In genomic region chr16:57166611-57167513, GRCm38 (mm10) we compare ENCODE assay signal across 8 mouse cellular contexts. TPM values are rescaled to one million over a fixed set of nuclear protein-coding genes. Genes with fewer than 3 reads are reported as not detected.
A peak's percentile ranks its signal among the peaks of the same experiment; 100 is the strongest.
DNase-seq lines count a peak whose midpoint lies in the region; ATAC-seq lines count a peak whose summit lies in the region.

Nit2 (minus strand) TSS chr16:57167341.

- H3K9me3 ChIP-seq in heart, embryonic 13.5 days, result no peaks in the 10 kb centered on the region
- H3K9me3 ChIP-seq in liver, embryonic 12.5 days (replicated peaks), result no peaks in the 10 kb centered on the region
- no peaks in the 10 kb centered on the region for H3K9me3 ChIP-seq in stomach, embryonic 15.5 days

- peak; percentile 98 for ATAC-seq in erythroid progenitor cell, adult 5-6 weeks (replicated peaks; ENCODE audit: low FRiP score, poor library complexity, severe bottlenecking)
- ATAC-seq in heart, embryonic 13.5 days (ENCODE audit: extremely low read depth, insufficient number of reproducible peaks, low FRiP score, low TSS enrichment), result peak; percentile 97
- ATAC-seq in liver, embryonic 12.5 days, result peak; percentile 95
- peak; percentile 96 for ATAC-seq in stomach, embryonic 15.5 days (ENCODE audit: insufficient read depth, low FRiP score, low read depth)

- under 1% methylated on average over 58 of the region's 58 CpGs for WGBS in heart, embryonic 13.5 days
- WGBS in liver, embryonic 12.5 days (ENCODE audit: insufficient replicate concordance), result under 1% methylated on average over 58 of the region's 58 CpGs
- WGBS in stomach, embryonic 15.5 days, result under 1% methylated on average over 58 of the region's 58 CpGs

- peaks cover 57% of the 10 kb centered on the region for H3K36me3 ChIP-seq in heart, embryonic 13.5 days
- peaks cover 36% of the 10 kb centered on the region for H3K36me3 ChIP-seq in liver, embryonic 12.5 days
- H3K36me3 ChIP-seq in stomach, embryonic 15.5 days, result 0 out of 2 replicates have a peak, but pooled peaks cover 2% of the 10 kb centered on the region

- H3K4me1 ChIP-seq in heart, embryonic 13.5 days, result peaks cover 18% of the 10 kb centered on the region
- peaks cover 18% of the 10 kb centered on the region for H3K4me1 ChIP-seq in liver, embryonic 12.5 days
- H3K4me1 ChIP-seq in stomach, embryonic 15.5 days, result peaks cover 2% of the 10 kb centered on the region; the same call in 1 of the 2 replicates

- H3K27ac ChIP-seq in heart, embryonic 13.5 days (replicated peaks), result peak within 1 kb of the TSS; percentile 93
- peak within 1 kb of the TSS; percentile 86 for H3K27ac ChIP-seq in liver, embryonic 12.5 days
- peak within 1 kb of the TSS; percentile 95 for H3K27ac ChIP-seq in stomach, embryonic 15.5 days

- peak within 1 kb of the TSS; percentile 91 for H3K4me3 ChIP-seq in heart, embryonic 13.5 days
- peak within 1 kb of the TSS; percentile 83 for H3K4me3 ChIP-seq in liver, embryonic 12.5 days
- H3K4me3 ChIP-seq in stomach, embryonic 15.5 days (replicated peaks), result peak within 1 kb of the TSS; percentile 95

- peak; percentile 92 for DNase-seq in CD4-positive helper T cell, adult 2 months (ENCODE audit: low read depth, low spot score)
- DNase-seq in brain, embryonic 18.5 days (ENCODE audit: low read depth, low spot score), result peak; percentile 63
- DNase-seq in kidney, postnatal 10 days, result peak; percentile 97
- DNase-seq in natural killer cell, adult 2 months (ENCODE audit: low spot score in 2 of 2), result peak; percentile 89 to 93

- peak within 1 kb of the TSS; percentile 86 for H3K4me2 ChIP-seq in heart, embryonic 13.5 days
- H3K4me2 ChIP-seq in liver, embryonic 12.5 days, result peak within 1 kb of the TSS; percentile 96
- H3K4me2 ChIP-seq in stomach, embryonic 15.5 days, result peak within 1 kb of the TSS; percentile 71

- peak within 1 kb of the TSS; percentile 93 for H3K9ac ChIP-seq in heart, embryonic 13.5 days
- peak within 1 kb of the TSS; percentile 86 for H3K9ac ChIP-seq in liver, embryonic 12.5 days
- peak within 1 kb of the TSS; percentile 88 for H3K9ac ChIP-seq in stomach, embryonic 15.5 days

- H3K27me3 ChIP-seq in heart, embryonic 13.5 days (replicated peaks), result no peaks in the 10 kb centered on the region
- H3K27me3 ChIP-seq in liver, embryonic 12.5 days (replicated peaks), result no peaks in the 10 kb centered on the region
- H3K27me3 ChIP-seq in stomach, embryonic 15.5 days (replicated peaks), result no peaks in the 10 kb centered on the region

RNA-seq across cellular contexts. Expression of gene Nit2, which starts in this region (rescaled TPM):
- 10.8 and 14.7 TPM in 2 replicates for total RNA-seq in erythroid progenitor cell, adult 5-6 weeks (2015; ENCODE audit: low replicate concordance)
- 0.39 TPM in 1 of 2 replicates, not detected in the other for total RNA-seq in erythroid progenitor cell, adult 5-6 weeks (2017; ENCODE audit: low replicate concordance)
- 44.4 and 51.6 TPM in 2 replicates for polyA plus RNA-seq in heart, embryonic 13.5 days (2015; fragmentation: Nextera tagmentation; extraction: Ambion mirVana)
- polyA plus RNA-seq in liver, embryonic 12.5 days (2016; fragmentation: Nextera tagmentation; extraction: Ambion mirVana), result 42.5 and 42.6 TPM in 2 replicates
- polyA plus RNA-seq in stomach, embryonic 15.5 days (2015; fragmentation: Nextera tagmentation; extraction: Ambion mirVana), result 76.3 and 88.5 TPM in 2 replicates

Comparison
In these comparisons a context has a peak if more than half of its experiments do, and no peak if none do; other contexts are left out.
1. Peak in every context shown above with its lines: DNase-seq, ATAC-seq, H3K4me3 ChIP-seq and H3K27ac ChIP-seq.